Mouse (Mus musculus) midbrain, embryonic 10.5 days (tissue): ENCODE data around the gene Ldah. TPM values are rescaled to one million over a fixed set of nuclear protein-coding genes. Genes with fewer than 3 reads are reported as not detected.

Source experiments
- DNase-seq: peaks from one replicate; pipeline ENCODE4 v3.0.0-alpha.2; 2017; ENCODE audit warnings: low spot score
- H3K27ac ChIP-seq: fragments of 300-500 bp; sonication (generic); replicated peaks from 2 replicates; pipeline ENCODE4 v1.5.1; 2016; ENCODE audit warnings: mild to moderate bottlenecking
- H3K27me3 ChIP-seq: fragments of 300-500 bp; sonication (generic); 2 replicates; pipeline ENCODE4 v1.6.1; 2016; ENCODE audit warnings: low read depth, mild to moderate bottlenecking; ENCODE audit not compliant: poor library complexity, severe bottlenecking
- H3K36me3 ChIP-seq: fragments of 300-500 bp; sonication (generic); 2 replicates; pipeline ENCODE4 v1.6.1; 2016; ENCODE audit warnings: mild to moderate bottlenecking, moderate library complexity
- H3K4me1 ChIP-seq: fragments of 300-500 bp; sonication (generic); 2 replicates; pipeline ENCODE4 v1.6.1; 2016
- H3K4me3 ChIP-seq: fragments of 300-500 bp; sonication (generic); 2 replicates; pipeline ENCODE4 v1.5.1; 2016; ENCODE audit warnings: mild to moderate bottlenecking, moderate library complexity
- H3K9me3 ChIP-seq: fragments of 300-500 bp; sonication (generic); replicated peaks from 2 replicates; pipeline ENCODE4 v1.6.1; 2016; ENCODE audit warnings: mild to moderate bottlenecking
- WGBS: fragments of 180-500 bp; shearing (Covaris S2); methylation state at CpG from one replicate; pipeline ENCODE4 v1.1.7; 2016; 5-methylcytosine and 5-hydroxymethylcytosine counted together
- polyA plus RNA-seq: library from polyadenylated mRNA; unstranded; fragments of >200 nt; fragmentation: Nextera tagmentation; extraction: Ambion mirVana; gene quantifications from 2 replicates; pipeline ENCODE4 v1.2.1, GENCODE M21; 2016

The Ldah gene
- polyA plus RNA-seq, 1 experiment from 2014 or later, result 68.8 TPM

DNA sequence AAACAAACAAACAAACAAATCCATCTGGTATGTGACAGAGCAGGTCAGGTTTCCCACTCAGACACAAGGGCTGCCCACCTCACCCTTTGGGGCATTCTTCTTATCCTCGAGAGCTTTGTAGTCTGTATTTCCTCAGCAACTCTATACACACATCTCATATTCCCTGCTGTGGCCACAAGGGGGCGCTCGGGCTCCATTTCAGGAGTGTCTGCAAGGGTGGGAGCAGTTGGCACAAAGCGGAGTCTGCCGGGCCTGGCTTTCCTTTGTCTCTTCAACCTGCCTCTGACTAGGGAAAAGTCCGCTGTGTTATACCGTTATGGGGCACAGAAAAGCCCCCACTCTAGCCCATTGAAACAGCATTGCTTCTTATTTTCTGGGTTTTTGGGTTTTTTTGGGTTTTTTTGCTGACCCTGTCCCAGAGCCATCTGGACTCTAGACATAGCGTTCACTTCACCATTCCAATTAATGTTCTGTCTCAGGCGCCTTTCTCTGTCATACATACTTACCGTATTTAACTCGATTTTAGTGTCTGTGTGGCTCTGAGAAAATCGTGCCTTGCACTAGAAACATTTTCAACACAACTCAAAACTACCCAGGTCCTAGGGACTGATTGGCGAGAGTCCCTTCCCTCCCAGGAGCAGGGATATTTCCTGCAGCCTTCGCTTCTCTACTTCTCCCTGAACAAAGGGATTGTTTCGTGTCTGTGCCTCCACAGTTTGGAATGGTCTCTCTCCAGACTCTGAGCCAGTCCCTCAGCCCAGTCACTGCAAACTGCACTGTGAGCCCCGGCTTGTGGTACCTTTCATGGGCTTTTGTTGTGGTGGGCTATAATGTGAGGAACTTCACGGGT, 119.1 kb downstream of the Ldah start:
- H3K36me3 ChIP-seq, result peaks cover 36% of the 10 kb centered on the region
- peak overlapping the region; percentile 90 for H3K27ac ChIP-seq
- peaks cover 28% of the 10 kb centered on the region for H3K4me1 ChIP-seq
- H3K9me3 ChIP-seq, result no peaks in the 10 kb centered on the region
- WGBS, result 30% methylated on average over 17 of the region's 17 CpGs
- no peaks in the 10 kb centered on the region for H3K27me3 ChIP-seq
- H3K4me3 ChIP-seq, result no peak overlapping the region
- peak; percentile 95 for DNase-seq

GRCm38 (mm10) chr12:8327675-8328053, 119.8 kb downstream of the Ldah start:
- Histone ChIP-seq H3K4me3 (no peak overlapping the region), H3K27ac (peak overlapping the region; percentile 90), H3K36me3 (peaks cover 32% of the 10 kb centered on the region), H3K9me3 (no peaks in the 10 kb centered on the region), H3K4me1 (peaks cover 34% of the 10 kb centered on the region), H3K27me3 (no peaks in the 10 kb centered on the region)
- DNase-seq, result no peak
- WGBS, result 87% methylated on average over 1 of the region's 1 CpGs

GRCm38 (mm10) chr12:8329236-8329635, 121.3 kb downstream of the Ldah start:
- Histone ChIP-seq H3K4me3 (no peak overlapping the region), H3K9me3 (no peaks in the 10 kb centered on the region), H3K27ac (no peak overlapping the region), H3K36me3 (peaks cover 26% of the 10 kb centered on the region), H3K4me1 (peaks cover 39% of the 10 kb centered on the region), H3K27me3 (no peaks in the 10 kb centered on the region)
- DNase-seq, result no peak
- WGBS, result 86% methylated on average over 7 of the region's 7 CpGs

- H3K27me3 ChIP-seq, result no peaks in the 10 kb centered on the region
- 83% methylated on average over 14 of the region's 14 CpGs for WGBS
- peaks cover 31% of the 10 kb centered on the region for H3K36me3 ChIP-seq
- peak overlapping the region; percentile 58 for H3K27ac ChIP-seq
- H3K4me3 ChIP-seq, result no peak overlapping the region
- peaks cover 39% of the 10 kb centered on the region for H3K4me1 ChIP-seq
- H3K9me3 ChIP-seq, result no peaks in the 10 kb centered on the region
- no peak for DNase-seq
These were observed 123.7 kb downstream of the Ldah start for GRCm38 (mm10) chr12:8331489-8332173.

DNA sequence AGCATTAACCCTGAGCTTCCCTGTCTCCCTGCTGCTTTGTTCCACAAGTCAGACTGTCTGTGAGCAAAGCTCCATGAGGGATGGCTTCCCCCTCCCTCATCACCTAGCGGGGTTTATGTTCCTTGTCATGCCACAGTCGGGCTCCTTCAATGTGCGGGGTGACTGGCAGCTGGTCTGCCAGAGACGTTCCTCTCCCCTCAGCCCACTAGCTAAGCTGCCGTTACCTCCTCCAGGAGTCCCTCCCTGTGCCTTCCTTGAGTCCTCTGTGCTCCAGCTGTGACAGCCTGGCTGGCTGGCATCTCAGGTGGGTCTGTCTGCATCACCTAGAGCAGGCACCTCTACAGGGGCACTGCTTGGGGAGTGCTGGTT, 124.3 kb downstream of the Ldah start:
- H3K27ac ChIP-seq, result peak overlapping the region; percentile 58
- no peaks in the 10 kb centered on the region for H3K9me3 ChIP-seq
- DNase-seq, result no peak
- peaks cover 36% of the 10 kb centered on the region for H3K36me3 ChIP-seq
- no peaks in the 10 kb centered on the region for H3K27me3 ChIP-seq
- WGBS, result 73% methylated on average over 5 of the region's 5 CpGs
- no peak overlapping the region for H3K4me3 ChIP-seq
- H3K4me1 ChIP-seq, result peaks cover 41% of the 10 kb centered on the region

DNA sequence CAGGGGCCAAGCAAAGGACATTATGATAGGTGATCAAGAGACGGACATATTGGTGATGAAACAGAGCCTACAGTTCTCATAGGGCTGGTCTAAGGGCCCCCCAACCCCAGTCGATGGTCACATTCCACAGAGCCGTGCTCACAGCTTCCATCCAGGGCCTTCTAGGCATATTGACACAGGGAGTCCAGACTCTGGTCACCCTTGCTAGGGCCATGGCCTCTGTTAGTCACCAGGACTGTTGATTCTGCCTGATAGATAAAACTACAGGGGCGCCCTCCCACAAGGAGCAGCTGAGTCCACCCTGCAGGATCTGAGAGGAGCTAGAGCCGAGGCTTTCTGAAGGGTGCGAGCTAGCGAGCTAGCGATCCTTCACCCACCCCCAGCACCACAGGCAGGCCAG, 125.7 kb downstream of the Ldah start:
- DNase-seq, result no peak
- peaks cover 42% of the 10 kb centered on the region for H3K4me1 ChIP-seq
- H3K4me3 ChIP-seq, result no peak overlapping the region
- H3K27ac ChIP-seq, result 0 out of 2 replicates have a peak overlapping the region, but pooled peaks have one; percentile 13
- WGBS, result 92% methylated on average over 8 of the region's 8 CpGs
- no peaks in the 10 kb centered on the region for H3K9me3 ChIP-seq
- no peaks in the 10 kb centered on the region for H3K27me3 ChIP-seq
- peaks cover 38% of the 10 kb centered on the region for H3K36me3 ChIP-seq

GRCm38 (mm10) chr12:8334261-8334660, 126.4 kb downstream of the Ldah start:
- Histone ChIP-seq H3K27ac (no peak overlapping the region), H3K4me3 (no peak overlapping the region), H3K9me3 (no peaks in the 10 kb centered on the region), H3K27me3 (no peaks in the 10 kb centered on the region), H3K36me3 (peaks cover 31% of the 10 kb centered on the region), H3K4me1 (peaks cover 48% of the 10 kb centered on the region)
- 89% methylated on average over 4 of the region's 4 CpGs for WGBS
- DNase-seq, result no peak

Other genes with a start within 250 kb of the Ldah start
- gene Apob, start 230.5 kb upstream of the Ldah start, polyA plus RNA-seq, result 0.07 TPM in 1 of 2 replicates, not detected in the other
- gene Gdf7, start 93.8 kb downstream of the Ldah start, polyA plus RNA-seq, result 0.19 and 0.48 TPM in 2 replicates
- 14.9 and 15.8 TPM in 2 replicates for gene Hs1bp3, start 105.3 kb downstream of the Ldah start, polyA plus RNA-seq